Mouse (Mus musculus) olfactory bulb, adult 2 months (tissue): ENCODE results near the gene Amz1.

Experiments
- CTCF ChIP-seq: fragments of 200-500 bp; IDR thresholded peaks from 2 replicates; pipeline ENCODE4 v1.5.1; 2012; ENCODE audit warnings: low read depth, mild to moderate bottlenecking, low read length, moderate library complexity; ENCODE audit not compliant: insufficient read depth
- POLR2A ChIP-seq: fragments of 200-500 bp; IDR thresholded peaks from 2 replicates; pipeline ENCODE4 v1.6.1; 2012; ENCODE audit warnings: mild to moderate bottlenecking, low read depth, low read length, moderate library complexity; ENCODE audit not compliant: insufficient read depth

GRCm38 (mm10) chr5:140792233-140792632, 68.3 kb downstream of the Amz1 start:
- TF ChIP-seq POLR2A (no peak), CTCF (no peak)
